Mouse (Mus musculus) stomach, embryonic 15.5 days (tissue): Measurements from ENCODE around the gene Jund. TPM values are rescaled to one million over a fixed set of nuclear protein-coding genes. Genes with fewer than 3 reads are reported as not detected.

Experiments used
- ATAC-seq: fragments of 200-750 bp; cut with Nextera tagmentation; 2 replicates; pipeline ENCODE4 v1.8.0; 2017; ENCODE audit warnings: low read depth, moderate number of reproducible peaks, moderate TSS enrichment; ENCODE audit not compliant: insufficient read depth, low FRiP score
- H3K27ac ChIP-seq: fragments of 300-500 bp; sonication (generic); 2 replicates; pipeline ENCODE4 v1.5.1; 2015; ENCODE audit warnings: mild to moderate bottlenecking, inconsistent platforms
- H3K27me3 ChIP-seq: fragments of 300-500 bp; sonication (generic); replicated peaks from 2 replicates; pipeline ENCODE4 v1.6.1; 2015; ENCODE audit warnings: inconsistent platforms
- H3K36me3 ChIP-seq: fragments of 300-500 bp; sonication (generic); 2 replicates; pipeline ENCODE4 v1.6.1; 2015; ENCODE audit warnings: inconsistent platforms
- H3K4me1 ChIP-seq: fragments of 300-500 bp; sonication (generic); 2 replicates; pipeline ENCODE4 v1.6.1; 2015; ENCODE audit warnings: inconsistent platforms
- H3K4me2 ChIP-seq: fragments of 300-500 bp; sonication (generic); 2 replicates; pipeline ENCODE4 v1.6.1; 2015; ENCODE audit warnings: mild to moderate bottlenecking, inconsistent platforms
- H3K4me3 ChIP-seq: fragments of 300-500 bp; sonication (generic); replicated peaks from 2 replicates; pipeline ENCODE4 v1.5.1; 2015; ENCODE audit warnings: inconsistent platforms
- H3K9ac ChIP-seq: fragments of 300-500 bp; sonication (generic); 2 replicates; pipeline ENCODE4 v1.6.1; 2015; ENCODE audit warnings: inconsistent platforms
- H3K9me3 ChIP-seq: fragments of 300-500 bp; sonication (generic); 2 replicates; pipeline ENCODE4 v1.6.1; 2016; ENCODE audit warnings: inconsistent platforms
- WGBS: fragments of 180-500 bp; shearing (Covaris S2); methylation state at CpG from one replicate; pipeline ENCODE4 v1.1.7; 2015; 5-methylcytosine and 5-hydroxymethylcytosine counted together
- polyA plus RNA-seq: library from polyadenylated mRNA; unstranded; fragments of >200 nt; fragmentation: Nextera tagmentation; extraction: Ambion mirVana; gene quantifications from 2 replicates; pipeline ENCODE4 v1.2.1, GENCODE M21; 2015

Jund gene
- polyA plus RNA-seq, 1 experiment from 2014 or later = 84.4 TPM

DNA sequence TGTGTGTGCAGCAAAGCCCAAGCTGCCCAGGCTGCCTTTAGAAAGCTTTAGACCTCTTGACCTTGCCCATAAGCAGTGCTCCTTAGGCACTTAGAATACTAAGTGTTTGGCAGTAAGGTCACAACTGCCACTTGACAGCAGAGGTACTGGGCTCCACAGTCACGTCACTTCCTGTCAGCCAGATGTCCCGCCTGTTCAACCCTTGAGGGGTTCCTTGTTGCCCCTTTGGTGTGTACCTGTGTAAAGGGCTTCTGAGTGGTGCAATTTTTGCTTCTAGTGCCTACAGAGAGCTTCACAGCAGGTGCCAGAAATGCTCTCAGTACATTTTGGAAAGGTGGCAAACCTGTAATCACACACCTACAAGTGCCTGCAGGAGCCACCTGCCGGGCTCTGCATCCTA lies 39.5 kb downstream of the Jund start:
- Histone ChIP-seq H3K4me3 (no peak overlapping the region), H3K4me1 (peaks cover 4% of the 10 kb centered on the region; the same call in 1 of the 2 replicates), H3K27me3 (peaks cover 21% of the 10 kb centered on the region), H3K9ac (no peak overlapping the region), H3K4me2 (no peak overlapping the region), H3K36me3 (no peaks in the 10 kb centered on the region), H3K27ac (no peak overlapping the region), H3K9me3 (no peaks in the 10 kb centered on the region)
- 45% methylated on average over 3 of the region's 3 CpGs for WGBS
- ATAC-seq = no peak

DNA sequence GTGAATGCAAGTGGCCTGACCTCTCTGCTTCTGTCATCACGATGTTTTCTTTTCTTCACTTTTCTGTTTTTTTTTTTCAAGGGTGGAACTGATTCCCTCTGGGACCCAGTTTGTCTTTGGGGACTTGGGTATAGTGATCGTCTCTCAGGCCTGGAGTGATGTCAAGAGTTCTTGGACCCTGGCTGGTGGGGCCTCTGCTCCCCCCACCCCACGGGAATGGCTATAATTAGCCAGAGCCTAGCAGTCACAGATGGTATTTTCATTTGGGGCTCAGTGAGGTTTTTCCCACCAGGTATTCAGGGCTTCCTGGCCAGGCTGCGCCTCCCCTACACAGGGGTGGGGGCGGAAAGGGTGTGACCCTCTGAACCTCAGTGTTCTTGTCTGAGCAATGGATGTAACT lies 42.9 kb downstream of the Jund start:
- peaks cover 14% of the 10 kb centered on the region for H3K4me1 ChIP-seq
- WGBS = 54% methylated on average over 5 of the region's 5 CpGs
- H3K36me3 ChIP-seq = no peaks in the 10 kb centered on the region
- no peak overlapping the region for H3K4me2 ChIP-seq
- H3K27me3 ChIP-seq = peaks cover 54% of the 10 kb centered on the region
- ATAC-seq = no peak
- H3K27ac ChIP-seq = no peak overlapping the region
- no peak overlapping the region for H3K9ac ChIP-seq
- H3K9me3 ChIP-seq = no peaks in the 10 kb centered on the region
- no peak overlapping the region for H3K4me3 ChIP-seq

GRCm38 (mm10) chr8:70742176-70742575 lies 43.4 kb downstream of the Jund start:
- H3K9me3 ChIP-seq = no peaks in the 10 kb centered on the region
- H3K4me2 ChIP-seq = no peak overlapping the region
- H3K36me3 ChIP-seq = no peaks in the 10 kb centered on the region
- H3K4me1 ChIP-seq = peaks cover 14% of the 10 kb centered on the region
- H3K27ac ChIP-seq = no peak overlapping the region
- no peak for ATAC-seq
- H3K4me3 ChIP-seq = no peak overlapping the region
- H3K27me3 ChIP-seq = peaks cover 59% of the 10 kb centered on the region
- H3K9ac ChIP-seq = no peak overlapping the region
- 46% methylated on average over 11 of the region's 11 CpGs for WGBS

- Histone ChIP-seq H3K36me3 (no peaks in the 10 kb centered on the region), H3K9ac (no peak overlapping the region), H3K4me1 (peaks cover 14% of the 10 kb centered on the region), H3K4me3 (peak overlapping the region; percentile 5; the same call in 1 of the 2 replicates), H3K27me3 (peaks cover 67% of the 10 kb centered on the region), H3K4me2 (peak overlapping the region; percentile 54), H3K9me3 (no peaks in the 10 kb centered on the region), H3K27ac (no peak overlapping the region)
- no peak for ATAC-seq
- 6% methylated on average over 38 of the region's 38 CpGs for WGBS
These were observed 44.4 kb downstream of the Jund start for GRCm38 (mm10) chr8:70742981-70743655.

GRCm38 (mm10) chr8:70743656-70744590 lies 45.2 kb downstream of the Jund start:
- peak overlapping the region; percentile 54 for H3K4me2 ChIP-seq
- 0 out of 2 replicates have a peak, but pooled peaks have one; percentile 11 for ATAC-seq
- peaks cover 14% of the 10 kb centered on the region for H3K4me1 ChIP-seq
- no peak overlapping the region for H3K9ac ChIP-seq
- no peaks in the 10 kb centered on the region for H3K36me3 ChIP-seq
- no peak overlapping the region for H3K27ac ChIP-seq
- peak overlapping the region; percentile 22 for H3K4me3 ChIP-seq
- peaks cover 67% of the 10 kb centered on the region for H3K27me3 ChIP-seq
- no peaks in the 10 kb centered on the region for H3K9me3 ChIP-seq
- WGBS = 5% methylated on average over 48 of the region's 48 CpGs

GRCm38 (mm10) chr8:70744806-70745205 lies 46.1 kb downstream of the Jund start:
- Histone ChIP-seq H3K27me3 (peaks cover 67% of the 10 kb centered on the region), H3K36me3 (no peaks in the 10 kb centered on the region), H3K9ac (no peak overlapping the region), H3K4me3 (no peak overlapping the region), H3K9me3 (no peaks in the 10 kb centered on the region), H3K27ac (no peak overlapping the region), H3K4me1 (peaks cover 14% of the 10 kb centered on the region), H3K4me2 (no peak overlapping the region)
- no peak for ATAC-seq
- 48% methylated on average over 11 of the region's 11 CpGs for whole genome bisulfite sequencing

- peaks cover 14% of the 10 kb centered on the region for H3K4me1 ChIP-seq
- WGBS = 47% methylated on average over 19 of the region's 19 CpGs
- no peak overlapping the region for H3K9ac ChIP-seq
- no peak overlapping the region for H3K27ac ChIP-seq
- no peak for ATAC-seq
- H3K9me3 ChIP-seq = no peaks in the 10 kb centered on the region
- H3K27me3 ChIP-seq = peaks cover 67% of the 10 kb centered on the region
- no peak overlapping the region for H3K4me3 ChIP-seq
- no peaks in the 10 kb centered on the region for H3K36me3 ChIP-seq
- no peak overlapping the region for H3K4me2 ChIP-seq
These were observed 47.0 kb downstream of the Jund start for GRCm38 (mm10) chr8:70745691-70746220.

DNA sequence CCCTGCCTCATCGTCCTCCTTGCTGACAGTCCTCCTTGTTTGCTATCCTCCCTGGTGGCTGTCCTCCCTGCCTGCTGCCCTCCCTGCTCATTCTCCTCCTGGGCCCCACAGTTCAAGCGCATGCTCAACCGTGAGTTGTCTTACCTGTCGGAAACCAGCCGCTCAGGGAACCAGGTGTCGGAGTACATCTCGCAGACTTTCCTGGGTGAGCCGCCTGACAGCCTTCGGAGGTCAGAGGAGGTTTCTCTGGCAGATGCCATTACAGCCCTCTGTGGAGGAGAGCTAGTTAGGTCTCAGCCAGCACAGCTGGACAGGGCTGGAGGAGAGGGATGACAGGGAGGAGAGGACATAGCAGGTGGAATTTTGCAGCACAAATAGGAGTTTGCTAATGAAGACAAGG lies 47.9 kb downstream of the Jund start:
- H3K4me1 ChIP-seq = peaks cover 14% of the 10 kb centered on the region
- no peak for ATAC-seq
- H3K27me3 ChIP-seq = peaks cover 67% of the 10 kb centered on the region

DNA sequence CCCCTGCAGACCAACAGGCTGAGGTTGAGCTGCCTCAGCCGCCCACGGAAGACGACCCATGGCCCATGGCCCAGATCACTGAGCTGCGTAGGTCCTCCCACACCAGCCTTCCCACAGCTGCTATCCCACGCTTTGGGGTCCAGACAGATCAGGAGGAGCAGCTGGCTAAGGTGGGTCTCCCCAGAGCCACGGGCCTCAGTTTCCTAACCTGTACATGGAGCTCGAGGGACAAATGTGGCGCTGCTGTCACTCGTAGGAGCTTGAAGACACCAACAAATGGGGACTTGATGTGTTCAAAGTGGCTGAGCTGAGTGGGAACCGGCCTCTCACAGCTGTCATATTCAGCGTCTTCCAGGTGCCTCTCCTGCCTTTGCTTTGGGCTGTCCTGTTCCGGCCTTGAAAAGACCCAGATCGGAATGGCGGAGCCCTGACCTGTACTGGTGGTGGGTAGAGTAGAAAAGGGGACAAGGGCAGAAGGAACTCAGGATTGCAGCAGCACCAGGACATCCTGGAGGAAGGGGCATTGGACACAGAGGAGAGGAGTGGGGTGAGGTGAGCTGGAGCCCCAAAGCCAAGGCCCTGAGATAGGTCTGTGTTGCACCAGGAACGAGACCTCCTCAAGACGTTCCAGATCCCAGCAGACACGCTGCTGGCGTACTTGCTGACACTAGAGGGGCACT lies 48.6 kb downstream of the Jund start:
- H3K4me2 ChIP-seq = no peak overlapping the region
- H3K27ac ChIP-seq = no peak overlapping the region
- 84% methylated on average over 18 of the region's 18 CpGs for WGBS
- no peak overlapping the region for H3K4me3 ChIP-seq
- peaks cover 16% of the 10 kb centered on the region for H3K4me1 ChIP-seq
- no peak for ATAC-seq
- peaks cover 60% of the 10 kb centered on the region for H3K27me3 ChIP-seq
- H3K9me3 ChIP-seq = no peaks in the 10 kb centered on the region
- H3K36me3 ChIP-seq = no peaks in the 10 kb centered on the region
- H3K9ac ChIP-seq = no peak overlapping the region

More for the DNA sequence above, 47.9 kb downstream of the Jund start:
- Histone ChIP-seq H3K36me3 (no peaks in the 10 kb centered on the region), H3K9ac (no peak overlapping the region), H3K9me3 (no peaks in the 10 kb centered on the region), H3K4me3 (no peak overlapping the region), H3K4me2 (no peak overlapping the region), H3K27ac (no peak overlapping the region)
- WGBS = 58% methylated on average over 9 of the region's 9 CpGs

DNA sequence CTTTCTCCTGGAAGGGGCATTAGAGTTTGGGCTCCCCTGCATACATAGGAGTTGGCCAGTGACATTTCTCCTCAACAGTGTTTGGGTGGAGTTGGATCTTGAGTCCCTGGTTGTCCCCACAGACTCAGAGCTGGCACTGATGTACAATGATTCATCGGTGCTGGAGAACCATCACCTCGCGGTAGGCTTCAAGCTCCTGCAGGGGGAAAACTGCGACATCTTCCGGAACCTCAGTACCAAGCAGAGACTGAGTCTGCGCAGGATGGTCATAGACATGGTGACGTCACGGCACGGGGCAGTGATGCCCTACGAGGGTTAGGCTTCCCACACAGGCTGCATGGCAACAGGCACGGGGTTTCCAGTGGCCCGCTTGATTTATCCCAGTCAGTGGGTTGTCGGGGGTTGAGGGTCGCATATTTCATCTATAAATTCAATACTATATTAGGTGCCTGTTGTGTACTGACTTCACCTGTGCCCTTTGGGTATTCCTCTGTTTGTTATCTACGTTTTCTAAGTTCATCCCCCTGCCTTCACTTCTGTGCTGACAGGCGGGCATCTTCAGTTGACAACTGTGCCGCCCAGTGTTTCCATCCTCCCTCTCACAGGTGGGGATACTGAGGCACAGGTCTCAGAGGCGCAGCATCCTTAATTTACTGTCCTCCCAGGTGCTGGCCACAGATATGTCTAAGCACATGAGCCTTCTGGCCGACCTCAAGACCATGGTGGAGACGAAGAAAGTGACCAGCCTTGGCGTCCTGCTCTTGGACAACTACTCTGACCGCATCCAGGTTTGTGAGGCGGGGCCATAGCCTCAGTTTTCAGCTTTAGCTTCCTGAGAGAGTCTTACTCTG lies 49.7 kb downstream of the Jund start:
- 84% methylated on average over 23 of the region's 23 CpGs for WGBS
- Histone ChIP-seq H3K4me2 (no peak overlapping the region), H3K9me3 (no peaks in the 10 kb centered on the region), H3K27ac (no peak overlapping the region), H3K9ac (no peak overlapping the region), H3K4me3 (no peak overlapping the region), H3K36me3 (no peaks in the 10 kb centered on the region), H3K27me3 (peaks cover 49% of the 10 kb centered on the region), H3K4me1 (peaks cover 20% of the 10 kb centered on the region)
- no peak for ATAC-seq

GRCm38 (mm10) chr8:70749097-70749674 lies 50.4 kb downstream of the Jund start:
- WGBS = 79% methylated on average over 19 of the region's 19 CpGs
- Histone ChIP-seq H3K27ac (no peak overlapping the region), H3K36me3 (no peaks in the 10 kb centered on the region), H3K27me3 (peaks cover 42% of the 10 kb centered on the region), H3K4me2 (no peak overlapping the region), H3K9me3 (no peaks in the 10 kb centered on the region), H3K4me3 (no peak overlapping the region), H3K4me1 (peaks cover 14% of the 10 kb centered on the region; the same call in 1 of the 2 replicates), H3K9ac (no peak overlapping the region)
- ATAC-seq = no peak
